Mouse (Mus musculus) heart, postnatal 14 days (tissue): Measurements from ENCODE around the gene 4931429L15Rik. TPM values are rescaled to one million over a fixed set of nuclear protein-coding genes. Genes with fewer than 3 reads are reported as not detected.

ENCODE experiments used
- DNase-seq, 2 experiments: peaks; one replicate each; pipeline ENCODE4 v3.0.0; 2021 to 2022
- intact Hi-C: fragments of 180-260 bp; cut with DNase I; formaldehyde crosslinking; loops from one replicate; pipeline ENCODE4 v1.15.1; 2025
- total RNA-seq, 2 experiments: library from RNA; stranded (reverse); gene quantifications; 2 replicates each; pipeline ENCODE4 v1.2.3; 2021

4931429L15Rik gene
- total RNA-seq, 2 experiments from 2014 or later, result not detected

GRCm38 (mm10) chr9:46269125-46269524 lies 50.7 kb downstream of the 4931429L15Rik start:
- intact Hi-C loops, result no loop called here
- DNase-seq, result no peak

GRCm38 (mm10) chr9:46268343-46268873 lies 51.4 kb downstream of the 4931429L15Rik start, which contains the start of gene Apoa5:
TSS of gene Apoa5 (plus strand) at chr9:46268633.
- no peak for DNase-seq
- intact Hi-C loops, result no loop called here

GRCm38 (mm10) chr9:46261131-46261530 lies 58.7 kb downstream of the 4931429L15Rik start:
- DNase-seq, result no peak
- intact Hi-C loops, result no loop called here

GRCm38 (mm10) chr9:46259111-46259510 lies 60.7 kb downstream of the 4931429L15Rik start:
- intact Hi-C loops, result no loop called here
- DNase-seq, result no peak

GRCm38 (mm10) chr9:46257546-46257945 lies 62.2 kb downstream of the 4931429L15Rik start:
- peak in 1 of 2 experiments; percentile 22 for DNase-seq
- intact Hi-C loops, result no loop called here

- peak in 1 of 2 experiments; percentile 16 for DNase-seq
- intact Hi-C loops, result no loop called here
Measured at GRCm38 (mm10) chr9:46256658-46257385, 63.0 kb downstream of the 4931429L15Rik start.

DNA sequence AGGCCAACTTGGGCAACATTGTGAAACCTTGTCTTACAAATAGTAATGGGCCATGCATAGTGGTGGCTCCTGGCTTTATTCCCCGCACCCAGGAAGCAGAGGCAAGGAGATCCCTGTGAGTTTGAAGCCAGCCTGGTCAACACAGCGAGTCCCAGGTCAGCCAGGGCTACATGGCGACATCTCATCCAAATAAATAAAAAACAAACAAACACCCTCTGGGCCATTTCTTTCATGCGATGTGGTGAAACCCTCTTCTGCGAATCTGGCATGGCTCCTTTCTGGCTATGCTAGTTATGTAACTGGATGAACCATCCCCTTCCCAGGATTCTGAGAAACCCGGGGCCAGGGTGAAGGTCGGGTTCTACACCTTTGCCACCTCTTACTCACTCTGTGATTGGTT lies 63.6 kb downstream of the 4931429L15Rik start:
- intact Hi-C loops, result no loop called here
- no peak for DNase-seq

Other genes with a start within 250 kb of the 4931429L15Rik start
- under 1 TPM in 1 of 2 experiments, not detected in 1; 0.29 TPM for gene Apoa1, start 91.4 kb downstream of the 4931429L15Rik start, total RNA-seq
- gene Apoc3, start 84.3 kb downstream of the 4931429L15Rik start, total RNA-seq, result not detected
- gene Apoa4, start 79.3 kb downstream of the 4931429L15Rik start, total RNA-seq, result under 1 TPM in 1 of 2 experiments, not detected in 1; 0.12 TPM
- gene Apoa5, start 51.4 kb downstream of the 4931429L15Rik start, total RNA-seq, result not detected
- 10 to 100 TPM; 18.7 to 19.1 TPM for gene Zpr1, start 46.9 kb downstream of the 4931429L15Rik start, total RNA-seq
- gene Bud13, start 37.0 kb downstream of the 4931429L15Rik start, total RNA-seq, result 1 to 10 TPM; 7.4 to 7.7 TPM